Mouse (Mus musculus) Patski (cell line): ENCODE data around the gene Gm4881. TPM values are rescaled to one million over a fixed set of nuclear protein-coding genes. Genes with fewer than 3 reads are reported as not detected.

Experiments used
- ATAC-seq: fragments of 100-300 bp; one replicate; pipeline ENCODE4 v1.8.0; 2021
- CTCF ChIA-PET: fragments of 350-600 bp; sonication (Branson Sonifier 250); formaldehyde crosslinking; loops from one replicate; lab custom pipeline; 2022; ENCODE audit warnings: inconsistent platforms; lab: Charles Lee
- POLR2A ChIA-PET: fragments of 350-600 bp; sonication (Branson Sonifier 250); formaldehyde crosslinking; loops from one replicate; lab custom pipeline; 2022; ENCODE audit warnings: antibody characterized with exemption, inconsistent platforms; lab: Charles Lee
- DNase-seq: peaks from one replicate; pipeline ENCODE4 v3.0.0-alpha.2; 2011; ENCODE audit warnings: low read depth, low spot score
- H3K27me3 ChIP-seq: fragments of 371-371 bp; one replicate; pipeline ENCODE4 v1.5.1; 2021
- CTCF ChIP-seq: fragments of 100-300 bp; IDR thresholded peaks from one replicate; pipeline ENCODE4 v1.5.1; 2021
- in situ Hi-C: fragments of 300-500 bp; cut with MboI; formaldehyde crosslinking; loops from 3 replicates; pipeline ENCODE4 v1.11.1; 2018; ENCODE audit warnings: low pct_unique_long_range_greater_than_20kb, mixed read lengths
- polyA plus RNA-seq: library from polyadenylated mRNA; unstranded; gene quantifications from one replicate; pipeline ENCODE4 v1.2.3, GENCODE M21; 2021

Gm4881 gene
- polyA plus RNA-seq, 1 experiment from 2014 or later, result not detected

GRCm38 (mm10) chr7:24973208-24973607 is 28.9 kb upstream of the Gm4881 start:
- ChIA-PET CTCF (interaction anchor here (0.9 to 1.8 kb wide), 5 partner anchors 12 to 83 kb away, joined by 3 to 6 read pairs (median 4); no protein-coding TSS in a partner anchor), POLR2A (no interaction called here)
- DNase-seq (no peak), ATAC-seq (no peak)
- in situ Hi-C loops, result loop anchor here (5.0 kb wide), 1 partner anchor 91 kb away; the partner anchor contains the start of gene Rps19
- peaks cover 6% of the 10 kb centered on the region for H3K27me3 ChIP-seq
- TF ChIP-seq CTCF, result no peak

DNA sequence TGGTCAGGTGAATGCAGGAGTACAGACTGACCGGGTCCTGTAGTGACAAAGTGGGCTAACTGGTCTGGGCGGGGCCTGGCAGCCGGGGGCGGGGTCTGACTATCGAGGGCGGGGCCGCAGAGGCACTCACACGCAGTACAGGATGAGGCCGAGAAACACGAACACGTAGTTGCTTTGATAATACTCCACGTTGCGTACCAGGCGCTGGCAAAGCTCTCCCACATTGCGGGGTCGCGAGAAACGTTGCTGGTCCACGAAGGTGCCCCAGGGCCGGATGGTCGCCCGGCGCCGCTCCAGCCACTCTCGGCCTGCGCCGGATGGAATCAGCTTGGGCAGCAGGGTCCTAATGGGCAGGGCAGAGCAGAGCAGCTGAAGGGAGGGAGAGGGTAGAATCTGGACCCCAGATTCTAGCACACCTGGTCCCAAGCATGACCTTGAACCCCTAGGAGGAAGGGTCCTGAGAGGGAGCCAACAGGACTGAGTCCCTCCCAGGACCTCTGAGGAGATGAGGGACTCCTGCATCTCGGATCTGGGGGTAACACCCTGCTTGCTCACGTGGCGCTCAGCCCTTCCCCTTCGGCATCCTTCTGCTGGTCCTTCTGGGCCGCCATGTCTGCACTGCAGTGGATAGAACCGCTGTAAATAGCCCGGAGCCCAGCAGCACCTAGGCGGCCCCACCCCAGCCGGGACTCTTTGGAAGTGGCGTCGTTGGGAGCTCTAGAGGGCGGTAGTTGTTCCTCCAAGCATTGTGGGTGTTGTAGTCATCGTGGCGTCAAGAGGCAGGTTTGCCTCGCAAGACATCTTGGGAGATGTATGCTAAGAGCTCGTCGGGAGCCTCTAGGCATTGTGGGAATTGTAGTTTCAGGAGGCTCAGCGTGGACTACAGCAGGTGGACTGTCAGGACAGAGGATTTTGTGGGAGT is 27.9 kb upstream of the Gm4881 start, which contains the start of gene Rabac1:
Rabac1 (minus strand) TSS at position 783 of the 922 bp plus-strand sequence.
- H3K27me3 ChIP-seq, result peaks cover under 1% of the 10 kb centered on the region
- in situ Hi-C loops, result loop anchor here (5.0 kb wide), 1 partner anchor 90 kb away; the partner anchor contains the start of gene Rps19
- peak; percentile 90 for ATAC-seq
- CTCF ChIA-PET, result interaction anchor here (0.9 to 1.3 kb wide), 7 partner anchors 13 to 155 kb away, joined by 3 to 5 read pairs (median 3); no protein-coding TSS in a partner anchor
- POLR2A ChIA-PET, result interaction anchor here (1.1 kb wide), 1 partner anchor 89 kb away, joined by 4 read pairs; the partner anchor contains the start of gene Rps19
- peak; percentile 75 for DNase-seq
- peak; percentile 60 for TF ChIP-seq CTCF

DNA sequence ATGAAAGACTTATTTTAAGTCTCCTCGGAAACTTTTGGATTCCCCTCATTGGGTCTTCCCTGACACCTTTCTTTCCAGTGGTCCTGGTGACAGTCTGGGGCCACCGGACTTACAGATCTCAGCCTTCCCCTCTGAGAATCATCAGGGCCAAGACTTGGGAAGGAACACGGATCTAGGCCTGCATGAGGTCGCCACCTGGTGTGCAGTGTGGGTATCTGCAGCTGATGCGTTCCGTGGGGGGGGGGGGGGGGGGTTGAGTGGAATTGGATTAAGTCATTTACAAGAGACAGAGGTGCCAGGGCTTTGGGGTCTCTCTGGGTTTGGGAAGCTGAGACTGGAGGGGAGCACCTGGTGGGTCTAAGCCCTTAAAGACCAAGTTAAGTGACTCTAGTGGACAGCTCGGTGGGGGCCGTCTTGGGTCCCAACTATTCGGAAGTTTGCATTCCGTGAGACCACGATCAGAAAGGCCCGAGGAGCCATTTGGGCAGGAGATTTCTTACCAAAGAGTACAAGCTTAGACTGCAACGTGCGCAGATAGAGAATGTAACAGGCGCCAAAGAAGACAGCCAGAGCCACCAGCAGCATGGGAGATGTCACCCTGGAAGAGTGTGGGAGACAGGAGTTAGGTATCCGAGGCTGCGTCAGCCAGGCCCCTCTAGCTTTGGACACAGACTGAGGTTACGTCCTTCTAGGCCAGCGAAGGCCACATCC is 27.1 kb upstream of the Gm4881 start:
- POLR2A ChIA-PET, result no interaction called here
- DNase-seq, result no peak

GRCm38 (mm10) chr7:24970341-24970740 is 26.0 kb upstream of the Gm4881 start:
- POLR2A ChIA-PET, result no interaction called here
- DNase-seq (no peak), ATAC-seq (no peak)
- CTCF ChIA-PET, result interaction anchor here (1.3 kb wide), 1 partner anchor 46 kb away, joined by 3 read pairs; no protein-coding TSS in a partner anchor
- no peak for TF ChIP-seq CTCF
- H3K27me3 ChIP-seq, result no peaks in the 10 kb centered on the region
- in situ Hi-C loops, result loop anchor here (5.0 kb wide), 1 partner anchor 88 kb away; the partner anchor contains the start of gene Rps19

More for the DNA sequence above, 27.1 kb upstream of the Gm4881 start:
- CTCF ChIA-PET, result interaction anchor here (1.0 to 1.3 kb wide), 5 partner anchors 14 to 154 kb away, joined by 3 to 4 read pairs (median 3); no protein-coding TSS in a partner anchor
- in situ Hi-C loops, result loop anchor here (5.0 kb wide), 1 partner anchor 89 kb away; the partner anchor contains the start of gene Rps19
- no peak for ATAC-seq
- peak; percentile 64 for TF ChIP-seq CTCF
- no peaks in the 10 kb centered on the region for H3K27me3 ChIP-seq

DNA sequence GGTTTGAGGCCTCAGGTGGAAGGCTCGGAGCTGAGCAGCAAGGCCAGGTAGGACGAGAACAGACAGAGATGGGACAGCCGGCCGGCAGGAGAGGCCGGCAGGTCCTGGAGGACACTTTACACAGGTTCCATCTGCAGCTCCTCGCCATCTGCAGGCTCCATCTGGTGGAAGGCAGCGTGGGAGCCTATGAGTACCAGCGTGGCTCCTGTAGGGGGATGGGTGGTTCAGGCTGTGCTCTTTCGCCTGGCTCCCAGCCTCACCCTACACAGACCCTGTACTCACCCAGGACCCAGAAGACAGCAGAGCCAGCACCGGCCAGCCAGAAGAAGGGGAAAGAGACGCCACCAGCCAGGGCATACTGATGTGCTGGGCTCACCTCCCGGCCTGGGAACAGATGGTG is 25.5 kb upstream of the Gm4881 start:
- in situ Hi-C loops, result loop anchor here (5.0 to 10.0 kb wide), 2 partner anchors 88 to 155 kb away; partner anchors contain the start of gene Rps19
- no peaks in the 10 kb centered on the region for H3K27me3 ChIP-seq
- no peak for ATAC-seq
- ChIA-PET CTCF (no interaction called here), POLR2A (interaction anchor here (1.1 kb wide), 1 partner anchor 20 kb away, joined by 5 read pairs; no protein-coding TSS in a partner anchor)
- no peak for DNase-seq
- TF ChIP-seq CTCF, result no peak

GRCm38 (mm10) chr7:24968463-24968862 is 24.2 kb upstream of the Gm4881 start:
- TF ChIP-seq CTCF, result no peak
- no peak for ATAC-seq
- ChIA-PET CTCF (interaction anchor here (0.8 to 1.1 kb wide), 3 partner anchors 19 to 126 kb away, joined by 3 read pairs; no protein-coding TSS in a partner anchor), POLR2A (interaction anchor here (1.1 to 1.3 kb wide), 2 partner anchors 19 to 78 kb away, joined by 3 to 5 read pairs; no protein-coding TSS in a partner anchor)
- no peaks in the 10 kb centered on the region for H3K27me3 ChIP-seq
- in situ Hi-C loops, result loop anchor here (10.0 kb wide), 1 partner anchor 154 kb away; no protein-coding TSS in a partner anchor
- no peak for DNase-seq

DNA sequence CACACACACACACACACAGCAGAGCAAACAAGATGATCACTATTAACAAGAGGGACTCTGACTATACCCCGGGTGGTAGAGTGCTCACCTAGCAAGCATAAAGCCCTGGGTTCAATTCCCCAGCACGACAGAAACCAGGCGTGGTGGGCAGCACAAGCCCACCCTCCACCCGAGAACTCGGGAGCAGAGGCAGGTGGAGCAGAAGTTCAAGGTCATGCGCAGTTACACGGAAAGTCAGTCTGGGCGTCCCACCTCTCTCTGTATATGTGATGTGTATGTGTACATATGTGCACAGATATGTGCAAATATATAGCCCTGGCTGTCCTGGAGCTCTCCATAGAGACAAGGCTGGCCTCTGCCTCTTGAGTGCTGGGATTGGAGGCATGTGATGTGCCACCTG is 23.7 kb upstream of the Gm4881 start:
- ChIA-PET CTCF (interaction anchor here (0.9 kb wide), 1 partner anchor 78 kb away, joined by 4 read pairs; no protein-coding TSS in a partner anchor), POLR2A (interaction anchor here (1.3 kb wide), 1 partner anchor 77 kb away, joined by 3 read pairs; no protein-coding TSS in a partner anchor)
- H3K27me3 ChIP-seq, result no peaks in the 10 kb centered on the region
- ATAC-seq, result no peak
- no peak for TF ChIP-seq CTCF
- in situ Hi-C loops, result loop anchor here (10.0 kb wide), 1 partner anchor 153 kb away; no protein-coding TSS in a partner anchor
- no peak for DNase-seq

- DNase-seq, result no peak
- peak; percentile 70 for TF ChIP-seq CTCF
- peaks cover 6% of the 10 kb centered on the region for H3K27me3 ChIP-seq
- in situ Hi-C loops, result loop anchor here (10.0 kb wide), 1 partner anchor 150 kb away; no protein-coding TSS in a partner anchor
- ChIA-PET POLR2A (no interaction called here), CTCF (interaction anchor here (1.1 to 3.2 kb wide), 7 partner anchors 9 to 144 kb away, joined by 3 to 11 read pairs (median 4); no protein-coding TSS in a partner anchor)
- ATAC-seq, result no peak
Measured at GRCm38 (mm10) chr7:24964897-24965535, 20.7 kb upstream of the Gm4881 start.

- DNase-seq (no peak), ATAC-seq (no peak)
- CTCF ChIA-PET, result interaction anchor here (3.2 kb wide), 1 partner anchor 74 kb away, joined by 9 read pairs; no protein-coding TSS in a partner anchor
- in situ Hi-C loops, result loop anchor here (10.0 kb wide), 1 partner anchor 149 kb away; no protein-coding TSS in a partner anchor
- POLR2A ChIA-PET, result no interaction called here
- no peak for TF ChIP-seq CTCF
- H3K27me3 ChIP-seq, result peaks cover 6% of the 10 kb centered on the region
Measured at GRCm38 (mm10) chr7:24964288-24964687, 20.0 kb upstream of the Gm4881 start.
